Mouse (Mus musculus) brain, embryonic 14.5 days (tissue): Measurements from ENCODE around the gene Tbkbp1.

Source experiments
- CTCF ChIP-seq: fragments of 200-500 bp; IDR thresholded peaks from 2 replicates; pipeline ENCODE4 v1.5.1; 2012; ENCODE audit warnings: inconsistent platforms, mild to moderate bottlenecking, moderate library complexity, borderline replicate concordance; ENCODE audit not compliant: insufficient read depth, insufficient read length; ENCODE audit errors: extremely low read depth
- POLR2A ChIP-seq: fragments of 200-500 bp; IDR thresholded peaks from 2 replicates; pipeline ENCODE4 v1.6.1; 2012; ENCODE audit warnings: mild to moderate bottlenecking, inconsistent platforms, borderline replicate concordance; ENCODE audit not compliant: poor library complexity, insufficient read depth, insufficient read length, severe bottlenecking; ENCODE audit errors: extremely low read depth

GRCm38 (mm10) chr11:97197021-97197420 lies 45.7 kb upstream of the Tbkbp1 start:
- TF ChIP-seq CTCF (no peak), POLR2A (no peak)
